Mouse (Mus musculus) embryonic stem cell, embryonic (primary cell): ENCODE measurements at regions not wholly inside any gene's neighbourhood (a gene's known extent, or its start where the extent isn't known, plus 50 kb on each side); places are given as distances from the start of the nearest gene placed in this dataset.
"Not testable (repeated sequence)": the region's sequence is repeated elsewhere in the genome, so short reads cannot be mapped to it uniquely, and the experiment has no call there.

Experiments used
- CTCF ChIA-PET, 4 experiments: fragments of 300-600 bp in 2 of 4; fragments of 350-600 bp in 2 of 4; sonication (Branson Sonifier 250); formaldehyde crosslinking; loops; one replicate each; lab custom pipeline; 2022; ENCODE audit warnings: inconsistent platforms in 2 of 4; lab: Charles Lee
- POLR2A ChIA-PET, 4 experiments: fragments of 300-600 bp in 2 of 4; fragments of 350-600 bp in 2 of 4; sonication (Branson Sonifier 250); formaldehyde crosslinking; loops; one replicate each; lab custom pipeline; 2022; ENCODE audit warnings: antibody characterized with exemption in 4 of 4, inconsistent platforms in 1 of 4; lab: Charles Lee

DNA sequence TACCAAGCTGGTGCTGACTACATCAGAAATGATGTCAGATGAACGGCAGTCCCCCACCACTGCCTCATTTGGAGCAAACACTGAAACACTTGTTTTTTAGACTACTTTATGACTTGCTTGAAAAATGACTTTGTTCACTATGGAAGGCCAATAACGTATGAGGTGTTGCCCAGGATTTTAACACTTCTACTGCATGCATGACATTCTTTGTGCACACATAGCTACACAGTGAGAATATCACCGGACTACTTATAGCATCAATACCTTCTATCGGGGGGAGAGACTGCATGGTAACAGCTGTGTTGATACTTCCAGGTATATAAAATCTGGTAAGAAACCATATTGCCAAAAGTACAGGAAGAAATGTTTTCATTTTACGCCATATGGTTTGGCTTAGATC is 364.5 kb downstream of the Fbxo8 start:
- ChIA-PET POLR2A (no interaction called here), CTCF (interaction anchor here in 1 of 4 experiments (0.6 kb wide), 1 partner anchor 720 kb away, joined by 7 read pairs; no protein-coding TSS in a partner anchor)

GRCm38 (mm10) chr8:56915989-56916388 is 365.1 kb downstream of the Fbxo8 start:
- CTCF ChIA-PET, result no interaction called here
- POLR2A ChIA-PET, result no interaction called here

DNA sequence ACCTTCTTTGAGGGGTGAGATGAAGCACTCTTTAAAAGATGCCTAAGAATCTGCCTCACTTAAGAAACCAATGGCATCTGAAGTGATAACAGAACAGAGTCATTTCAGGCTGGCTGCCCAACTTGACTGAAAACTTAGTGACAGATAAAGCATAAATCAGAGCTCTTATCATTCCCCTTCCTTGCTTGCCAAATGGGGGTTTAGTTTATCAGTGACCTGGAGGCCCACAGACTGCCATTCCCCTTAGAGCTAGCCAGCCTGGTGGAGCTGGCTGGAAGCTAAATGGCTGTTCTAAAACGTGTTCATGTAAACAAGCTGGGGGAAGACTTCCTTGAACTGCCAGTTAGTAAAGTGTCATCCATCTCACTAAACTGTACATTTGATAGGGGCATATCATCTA is 373.8 kb downstream of the Fbxo8 start:
- ChIA-PET CTCF (no interaction called here), POLR2A (no interaction called here)

DNA sequence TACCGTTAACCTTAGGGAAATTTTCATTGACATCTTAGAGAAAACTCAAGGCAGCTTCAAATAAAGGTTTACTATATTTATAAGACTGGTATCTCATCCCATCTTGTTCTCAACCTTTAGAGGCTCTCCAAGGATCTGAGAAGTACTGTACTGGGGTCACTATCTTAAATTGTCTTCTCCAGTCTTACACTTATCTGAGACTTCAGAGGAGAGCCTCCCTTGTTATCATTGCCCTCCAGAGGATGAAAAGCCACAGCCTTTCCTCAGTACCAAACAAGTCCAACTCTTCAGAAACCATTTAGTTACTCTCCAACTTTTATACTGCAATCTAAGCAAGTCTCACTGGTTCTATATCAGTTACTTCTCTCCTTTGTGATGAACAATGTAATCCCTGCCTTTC is 376.3 kb downstream of the Fbxo8 start:
- ChIA-PET POLR2A (no interaction called here), CTCF (no interaction called here)

DNA sequence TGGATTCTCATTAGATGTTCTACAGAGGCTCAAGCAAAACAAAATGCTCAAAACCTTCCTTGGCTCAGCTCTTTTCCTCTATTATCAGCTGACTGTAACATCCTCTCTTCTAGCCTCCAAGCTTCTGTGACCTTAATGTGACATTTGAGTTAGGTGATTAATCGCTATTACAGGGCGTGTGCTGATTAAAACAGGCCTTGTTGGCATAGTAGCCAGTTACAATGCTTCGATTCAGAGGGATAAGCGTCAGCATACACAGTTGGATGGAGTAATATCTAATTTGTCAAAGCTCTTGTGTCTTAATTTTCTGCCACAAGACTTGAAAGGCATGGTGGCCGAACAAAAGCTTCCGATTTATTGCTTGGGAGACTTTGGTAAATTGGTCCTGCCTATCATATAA is 378.2 kb downstream of the Fbxo8 start:
- POLR2A ChIA-PET, result no interaction called here

DNA sequence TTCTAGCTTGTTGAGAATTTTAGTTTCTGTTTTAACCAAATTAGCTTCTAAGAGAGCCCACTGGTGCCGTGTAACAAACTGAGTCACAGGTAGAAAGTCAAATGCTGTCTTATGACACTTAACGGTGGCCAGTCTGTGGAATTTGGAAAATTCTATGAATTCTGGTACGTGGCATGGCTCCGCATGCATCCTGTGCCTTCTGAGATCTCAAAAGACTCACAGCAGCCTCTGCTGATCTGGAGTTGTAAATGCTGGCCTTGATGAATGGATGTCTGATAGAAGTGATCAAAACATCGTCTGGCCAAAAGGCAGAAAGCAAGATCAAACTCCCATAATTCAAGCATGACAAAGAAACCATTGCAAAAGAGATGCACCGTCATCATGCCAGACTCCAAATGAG is 381.5 kb downstream of the Fbxo8 start:
- CTCF ChIA-PET, result no interaction called here
- POLR2A ChIA-PET, result no interaction called here

More for the DNA sequence above, 378.2 kb downstream of the Fbxo8 start:
- CTCF ChIA-PET, result no interaction called here

DNA sequence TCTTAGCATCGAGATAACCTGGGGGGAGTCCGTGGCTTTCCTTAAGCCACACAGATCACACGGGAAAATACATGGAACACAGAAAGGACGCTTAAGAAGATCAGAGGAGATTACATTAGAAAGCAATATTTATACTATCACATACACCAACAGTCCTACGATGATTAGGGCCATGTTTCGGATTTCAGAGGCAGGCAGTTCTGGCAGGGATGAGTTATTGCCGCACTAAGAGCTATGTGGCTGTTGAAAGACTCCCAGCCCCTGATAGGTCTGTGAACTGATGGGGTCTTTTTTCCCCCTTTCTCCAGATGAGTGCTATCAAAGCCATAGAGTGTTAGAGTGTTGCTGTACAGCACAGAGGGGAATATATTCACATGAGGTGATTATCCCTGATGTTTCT is 358.6 kb upstream of the Hand2 start:
- CTCF ChIA-PET, result no interaction called here
- POLR2A ChIA-PET, result no interaction called here

DNA sequence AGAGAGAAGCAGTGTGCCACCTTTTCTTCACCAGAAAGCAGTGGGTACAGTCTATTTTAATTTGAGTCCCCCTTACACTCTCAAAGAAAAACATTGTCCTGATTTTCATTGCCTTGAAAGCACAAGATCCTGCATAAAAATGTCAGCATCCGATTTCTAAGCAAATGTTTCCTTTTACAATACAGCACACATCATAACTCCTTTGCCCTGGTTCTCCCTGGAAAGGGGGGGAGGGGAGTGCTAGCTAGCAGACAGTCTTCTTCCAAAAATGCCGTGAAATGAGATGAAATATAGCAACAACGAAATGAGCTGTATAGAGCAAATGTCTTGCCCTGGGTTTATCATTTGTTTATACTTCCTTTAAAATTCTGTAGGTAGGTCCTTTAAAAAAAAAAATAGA is 350.5 kb upstream of the Hand2 start:
- POLR2A ChIA-PET, result no interaction called here
- CTCF ChIA-PET, result no interaction called here

GRCm38 (mm10) chr8:56978994-56979393 is 341.8 kb upstream of the Hand2 start:
- POLR2A ChIA-PET, result no interaction called here
- CTCF ChIA-PET, result no interaction called here

GRCm38 (mm10) chr8:56979416-56979815 is 341.4 kb upstream of the Hand2 start:
- CTCF ChIA-PET, result interaction anchor here in 1 of 4 experiments (0.6 kb wide), 1 partner anchor 548 kb away, joined by 5 read pairs; no protein-coding TSS in a partner anchor

GRCm38 (mm10) chr8:57010318-57011024 is 310.3 kb upstream of the Hand2 start:
- CTCF ChIA-PET, result interaction anchor here in 1 of 4 experiments (0.7 kb wide), 1 partner anchor 182 kb away, joined by 3 read pairs; no protein-coding TSS in a partner anchor
- POLR2A ChIA-PET, result interaction anchor here in 1 of 4 experiments (0.7 kb wide), 1 partner anchor 78 kb away, joined by 4 read pairs; no protein-coding TSS in a partner anchor

More at GRCm38 (mm10) chr8:56979416-56979815, 341.4 kb upstream of the Hand2 start:
- POLR2A ChIA-PET, result no interaction called here

DNA sequence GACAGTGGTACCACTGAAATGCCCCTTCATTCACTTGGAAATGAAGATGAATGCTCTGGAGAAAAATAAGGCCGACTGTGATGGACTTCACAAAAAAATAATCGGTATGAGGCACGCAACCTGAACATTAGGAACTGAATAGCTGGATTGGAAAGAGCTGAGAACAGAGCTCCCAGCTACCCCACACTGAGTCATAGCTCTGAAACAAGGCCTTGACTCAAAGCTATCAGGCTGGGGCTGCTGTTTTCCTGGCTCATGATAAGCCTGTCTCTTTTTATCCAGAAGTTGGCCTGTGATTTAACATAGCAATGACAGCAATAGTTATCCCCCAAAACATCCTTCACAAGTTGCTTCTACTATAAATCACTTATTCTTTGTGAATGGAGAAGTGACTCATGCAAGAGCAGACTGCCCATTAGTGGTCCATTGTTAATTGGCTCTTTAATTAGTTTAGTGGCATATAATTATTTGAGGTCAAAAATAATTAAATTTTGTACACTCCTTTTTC is 306.9 kb upstream of the Hand2 start:
- POLR2A ChIA-PET, result no interaction called here
- CTCF ChIA-PET, result no interaction called here

GRCm38 (mm10) chr8:57016329-57016728 is 304.5 kb upstream of the Hand2 start:
- ChIA-PET POLR2A (no interaction called here), CTCF (no interaction called here)

- POLR2A ChIA-PET, result not testable (repeated sequence)
Observed at GRCm38 (mm10) chr8:57028096-57028495, 292.7 kb upstream of the Hand2 start.

GRCm38 (mm10) chr8:57048490-57048889 is 272.3 kb upstream of the Hand2 start:
- CTCF ChIA-PET, result no interaction called here
- POLR2A ChIA-PET, result no interaction called here

More at GRCm38 (mm10) chr8:57028096-57028495, 292.7 kb upstream of the Hand2 start:
- CTCF ChIA-PET, result not testable (repeated sequence)

- CTCF ChIA-PET, result no interaction called here
- POLR2A ChIA-PET, result no interaction called here
Observed at GRCm38 (mm10) chr8:57048909-57049308, 271.9 kb upstream of the Hand2 start.

GRCm38 (mm10) chr8:57052661-57053060 is 268.1 kb upstream of the Hand2 start:
- CTCF ChIA-PET, result no interaction called here
- POLR2A ChIA-PET, result no interaction called here

DNA sequence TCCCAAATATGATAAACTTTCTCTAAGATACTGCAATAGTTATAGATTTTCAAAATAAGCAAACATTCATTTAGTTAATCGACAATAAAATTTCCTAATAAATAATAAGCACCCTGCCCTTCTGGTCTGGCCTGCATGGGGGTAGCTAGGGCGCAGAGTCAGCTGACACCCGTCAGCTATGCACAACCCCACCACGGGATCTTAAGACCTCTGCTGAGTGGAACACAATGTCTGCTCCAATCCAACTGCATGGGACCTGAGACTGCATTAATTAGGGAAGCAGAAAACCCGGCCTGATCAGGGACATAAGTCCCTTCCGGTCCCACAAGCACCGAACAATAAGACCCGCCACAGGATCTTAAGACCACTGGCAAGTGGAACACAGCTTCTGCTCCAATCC is 243.8 kb upstream of the Hand2 start:
- ChIA-PET POLR2A (no interaction called here), CTCF (interaction anchor here in 2 of 4 experiments (0.5 to 0.6 kb wide), 2 partner anchors 276 to 677 kb away, joined by 9 read pairs; no protein-coding TSS in a partner anchor)

- POLR2A ChIA-PET, result no interaction called here
- CTCF ChIA-PET, result no interaction called here
Observed at GRCm38 (mm10) chr8:57086811-57087210, 234.0 kb upstream of the Hand2 start.

DNA sequence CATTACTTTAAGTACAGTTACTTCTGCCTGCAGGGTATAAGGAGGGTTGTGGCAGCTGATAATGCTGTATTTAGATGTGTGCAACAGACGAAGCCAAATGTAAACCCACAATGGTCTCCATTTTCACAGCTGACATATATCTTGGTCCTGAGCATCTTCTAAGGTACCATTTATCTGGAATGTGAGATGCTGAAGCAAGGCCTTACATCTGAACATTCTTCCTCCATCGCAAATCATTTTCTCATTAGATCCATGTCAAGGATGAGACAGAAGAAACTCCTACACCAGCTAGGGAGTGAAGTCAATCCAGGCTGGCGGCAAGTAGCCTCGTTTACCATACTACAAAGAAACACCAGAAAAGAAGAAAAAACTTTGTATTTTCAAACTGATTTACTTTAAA is 228.4 kb upstream of the Hand2 start:
- ChIA-PET CTCF (no interaction called here), POLR2A (no interaction called here)

DNA sequence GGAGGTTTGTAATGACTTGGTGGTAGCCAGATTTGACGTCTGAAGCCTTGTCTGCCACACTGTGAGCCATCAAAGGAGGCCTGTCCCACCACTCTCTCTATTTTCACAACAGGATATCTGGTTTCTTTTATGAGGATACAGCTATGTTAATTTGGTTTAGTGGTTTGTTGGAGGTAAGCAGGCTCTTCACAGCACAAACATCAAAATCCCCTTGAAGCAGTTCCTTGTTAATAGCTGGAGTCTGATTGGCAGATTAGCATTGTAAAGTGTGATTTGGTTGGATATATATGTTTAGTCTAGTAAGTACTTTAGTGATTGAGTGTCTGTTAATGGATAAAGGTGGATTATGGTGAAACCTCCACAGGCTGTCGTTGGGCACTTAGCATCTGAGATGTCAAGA is 225.6 kb upstream of the Hand2 start:
- ChIA-PET CTCF (no interaction called here), POLR2A (no interaction called here)
